Mouse (Mus musculus) heart, adult 11 months (tissue): ENCODE measurements around the gene 3110082I17Rik.
A peak's percentile ranks its signal among the peaks of the same experiment; 100 is the strongest.

ENCODE experiments used
- DNase-seq: peaks from one replicate; pipeline ENCODE4 v3.0.0; 2022

3110082I17Rik gene

DNA sequence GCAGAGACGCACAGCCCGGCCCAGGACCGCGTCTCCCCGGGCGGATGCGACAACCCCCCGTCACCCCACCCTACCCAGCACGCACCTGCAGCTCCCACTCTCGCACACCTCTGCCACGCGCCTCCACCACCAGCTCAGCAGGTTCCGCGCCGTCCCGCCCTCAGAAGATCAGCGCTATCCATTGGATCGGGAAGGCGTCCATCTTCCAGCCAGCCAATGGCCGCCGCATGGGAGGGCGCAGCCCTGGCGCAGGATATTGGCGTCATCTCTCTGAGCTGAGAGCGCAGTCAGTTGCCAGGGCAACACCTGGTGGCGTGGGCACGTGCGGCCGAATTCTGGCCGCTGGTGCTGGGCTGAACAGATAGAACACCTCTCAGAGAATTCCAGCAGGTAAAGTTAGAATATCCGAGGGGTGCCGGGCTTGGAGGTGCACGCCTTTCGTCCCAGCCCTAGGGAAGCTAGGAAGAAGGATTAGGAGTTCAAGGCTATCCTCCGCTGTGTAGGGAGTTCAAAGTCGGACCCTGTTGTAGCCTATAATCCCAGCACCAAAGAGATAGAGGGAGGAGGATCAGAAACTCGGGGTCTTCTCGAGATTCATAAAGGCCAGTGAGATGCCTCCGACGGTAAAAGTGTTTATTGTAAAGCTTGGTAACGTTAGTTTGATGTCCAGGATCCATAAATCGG lies at the start of gene 3110082I17Rik:
Gene 3110082I17Rik, minus strand, starts transcription at position 144 of the 684 bp plus-strand sequence.
- DNase-seq, result peak; percentile 100

- no peak for DNase-seq
These were observed 45.9 kb upstream of the 3110082I17Rik start for GRCm38 (mm10) chr5:139506207-139506606.

GRCm38 (mm10) chr5:139505073-139505606 lies 44.8 kb upstream of the 3110082I17Rik start:
- peak; percentile 97 for DNase-seq

DNA sequence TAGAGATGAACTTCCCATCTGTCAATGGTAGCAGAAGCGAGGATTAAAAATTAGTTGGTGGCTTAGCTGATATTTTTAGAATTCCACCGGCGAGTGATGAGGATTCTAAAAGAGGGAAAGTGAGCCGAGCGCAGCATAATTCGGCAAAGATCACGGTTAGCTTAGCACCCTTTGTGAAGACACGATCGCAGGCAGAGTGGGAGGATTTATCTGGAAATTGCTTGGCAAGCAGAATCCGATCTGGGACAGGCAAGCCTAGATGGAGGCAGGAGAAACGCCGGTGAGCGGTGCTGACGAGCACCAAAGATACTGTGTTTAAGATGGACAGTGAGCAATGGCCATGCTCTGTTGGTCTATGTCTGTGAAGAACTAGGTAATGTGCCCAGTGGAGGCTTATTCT lies 42.0 kb upstream of the 3110082I17Rik start:
- DNase-seq, result no peak

DNA sequence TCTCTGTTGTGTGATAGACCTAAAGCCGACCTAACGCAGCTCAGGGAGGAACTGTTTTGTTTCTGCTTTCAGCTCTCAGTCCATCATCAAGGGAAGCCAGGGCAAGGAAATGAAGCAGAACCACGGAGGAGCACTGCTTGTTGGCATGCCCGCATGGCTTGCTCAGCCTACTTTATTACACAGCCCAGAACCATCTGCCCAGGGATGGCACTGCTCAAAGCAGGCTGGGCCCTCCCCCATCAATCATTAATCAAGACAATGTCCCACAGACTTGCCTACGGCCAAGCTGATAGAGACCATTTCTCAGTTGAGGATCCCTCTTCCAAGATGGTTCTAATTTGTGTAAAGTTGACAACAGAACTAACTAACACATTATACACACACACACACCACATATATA lies 38.5 kb upstream of the 3110082I17Rik start:
- no peak for DNase-seq

- DNase-seq, result no peak
These were observed 36.6 kb upstream of the 3110082I17Rik start for GRCm38 (mm10) chr5:139496939-139497338.

DNA sequence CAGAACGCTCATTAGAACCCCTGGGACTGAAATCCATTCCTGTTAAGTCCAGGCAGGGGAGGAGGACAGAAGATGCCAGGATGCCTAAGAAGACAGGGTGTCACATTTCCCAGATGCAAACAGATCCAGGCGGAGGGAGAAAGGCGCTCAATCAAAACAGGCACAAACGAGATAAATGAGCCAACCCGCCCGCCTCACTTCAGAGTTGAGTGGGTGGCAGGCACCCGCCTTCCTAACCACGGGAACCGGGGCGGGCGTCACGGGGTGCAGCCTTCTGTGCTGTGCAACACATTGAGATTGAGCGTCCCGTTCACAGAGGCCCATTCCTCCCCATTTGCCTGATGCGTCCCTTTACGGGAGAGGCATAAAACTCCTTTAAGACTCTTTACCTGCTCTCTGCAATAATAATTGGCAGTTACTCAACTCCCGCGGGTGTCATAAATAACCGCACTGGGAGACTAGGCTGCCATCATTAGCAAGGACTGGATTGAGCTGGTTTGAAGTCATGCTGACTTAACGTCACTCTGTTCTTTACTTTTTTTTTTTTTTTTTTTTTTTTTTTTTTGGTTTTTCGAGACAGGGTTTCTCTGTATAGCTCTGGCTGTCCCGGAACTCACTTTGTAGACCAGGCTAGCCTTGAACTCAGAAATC lies 34.8 kb upstream of the 3110082I17Rik start:
- no peak for DNase-seq

DNA sequence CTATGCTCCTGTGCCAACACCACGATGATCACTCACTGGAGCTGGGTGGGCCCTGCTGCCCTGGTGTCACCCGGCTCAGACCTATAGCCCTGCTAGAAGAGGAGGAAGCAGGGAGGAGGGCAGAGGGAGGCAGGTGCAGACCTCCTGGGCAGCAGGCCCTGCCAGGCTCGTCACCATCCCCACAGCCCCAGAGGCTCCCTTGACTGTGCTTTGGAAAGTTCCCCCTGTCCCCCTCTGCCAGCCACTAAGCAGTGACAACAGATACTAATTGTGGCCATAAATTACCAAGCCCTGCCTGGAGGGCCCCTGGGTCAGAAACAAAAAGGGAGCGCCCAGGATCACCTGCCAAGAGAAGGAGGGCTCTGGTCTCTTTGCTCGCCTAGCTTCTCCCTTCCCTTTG lies 33.4 kb upstream of the 3110082I17Rik start:
- DNase-seq, result no peak

DNA sequence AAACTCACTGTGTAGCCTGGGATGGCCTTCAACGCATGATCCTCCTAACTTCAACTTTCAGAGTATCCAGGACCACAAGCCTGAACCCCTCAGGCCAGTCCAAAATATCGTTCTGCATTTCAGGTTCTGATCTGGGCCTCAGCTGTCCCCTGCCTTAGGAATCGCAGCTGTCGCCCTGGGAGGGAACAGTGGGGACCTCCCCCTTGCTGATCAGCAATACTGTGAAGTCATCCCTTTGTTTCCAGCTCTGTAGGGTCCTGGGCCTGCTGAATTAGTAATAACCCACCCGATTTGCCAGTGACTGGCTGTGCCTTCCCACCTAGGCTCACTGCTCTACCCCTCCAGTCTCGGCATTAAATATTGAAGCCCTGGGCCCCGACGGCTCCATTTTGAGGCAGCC lies 31.0 kb upstream of the 3110082I17Rik start:
- DNase-seq, result no peak

DNA sequence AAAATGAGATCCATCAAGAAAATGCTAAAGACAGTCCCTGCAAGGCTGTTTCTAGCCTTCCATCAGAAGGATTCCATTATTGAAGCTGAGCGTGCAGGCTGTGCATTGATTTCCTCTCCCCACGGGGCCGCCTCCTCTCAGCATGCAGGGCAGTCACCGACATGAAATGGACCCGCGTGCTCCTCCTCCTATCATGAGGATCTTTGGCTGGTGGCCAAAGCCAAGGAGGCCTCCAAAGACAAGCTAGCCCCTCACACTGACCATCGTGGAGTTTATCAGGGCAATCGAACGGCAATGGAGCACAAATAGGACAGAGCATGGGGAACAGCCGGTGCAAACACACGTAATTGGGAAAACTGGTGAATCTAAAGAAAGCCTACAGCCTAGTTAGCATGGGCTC lies 29.8 kb upstream of the 3110082I17Rik start:
- no peak for DNase-seq

DNA sequence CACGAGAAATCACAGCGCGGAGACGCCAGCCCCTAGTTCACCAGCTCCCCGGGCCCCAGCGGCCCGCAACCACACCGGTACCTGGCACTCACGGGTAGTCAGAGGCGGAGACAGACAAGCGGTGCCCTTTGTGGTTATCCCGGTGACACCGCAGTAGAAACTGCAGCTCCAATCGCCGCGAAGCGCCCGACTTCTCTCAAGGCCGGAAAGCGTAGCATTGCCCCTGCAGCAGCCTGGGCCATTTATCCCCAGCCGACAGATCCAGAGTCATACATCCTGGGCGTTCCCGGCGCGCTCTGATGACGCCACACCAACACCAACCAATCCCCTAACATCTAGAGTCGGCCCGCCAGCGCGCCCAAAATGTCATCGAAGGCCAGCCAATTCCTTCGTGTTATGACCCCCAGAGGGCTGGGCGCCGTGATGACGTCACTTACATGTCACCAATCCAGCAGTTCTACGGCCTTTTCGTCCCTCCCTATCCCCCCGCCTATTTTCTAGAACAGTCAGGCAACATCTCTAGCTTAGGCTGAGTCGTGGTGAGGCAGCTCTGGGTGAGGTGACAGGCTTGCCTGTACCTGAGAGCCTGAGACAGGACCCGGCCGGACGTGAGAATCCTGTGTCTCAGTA lies 24.0 kb upstream of the 3110082I17Rik start, which contains the start of gene Zfand2a:
Gene Zfand2a, minus strand, starts transcription at position 365 of the 630 bp plus-strand sequence.
- peak; percentile 100 for DNase-seq

- DNase-seq, result no peak
These were observed 23.0 kb upstream of the 3110082I17Rik start for GRCm38 (mm10) chr5:139483171-139483848.

- no peak for DNase-seq
These were observed 20.1 kb upstream of the 3110082I17Rik start for GRCm38 (mm10) chr5:139480406-139480805.

DNA sequence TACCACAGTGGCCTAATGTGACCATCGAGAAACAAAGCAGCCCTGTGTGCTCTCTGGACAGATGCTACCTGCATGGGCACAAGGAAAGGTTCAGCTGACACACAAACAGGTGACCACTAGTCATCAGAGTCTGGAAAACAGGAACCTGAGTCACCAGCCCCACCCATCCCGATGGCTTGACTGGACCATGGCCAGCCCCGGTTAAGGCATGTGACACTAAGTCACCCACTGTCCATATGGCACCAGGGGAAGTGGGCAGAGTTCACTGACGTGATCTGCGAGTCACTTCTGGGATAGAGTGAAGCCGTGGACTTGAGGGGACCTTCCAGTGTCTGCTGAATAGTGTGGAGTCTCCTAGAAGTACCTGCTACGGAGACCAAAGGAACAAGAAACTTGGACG lies 18.8 kb upstream of the 3110082I17Rik start:
- DNase-seq, result peak; percentile 94

DNA sequence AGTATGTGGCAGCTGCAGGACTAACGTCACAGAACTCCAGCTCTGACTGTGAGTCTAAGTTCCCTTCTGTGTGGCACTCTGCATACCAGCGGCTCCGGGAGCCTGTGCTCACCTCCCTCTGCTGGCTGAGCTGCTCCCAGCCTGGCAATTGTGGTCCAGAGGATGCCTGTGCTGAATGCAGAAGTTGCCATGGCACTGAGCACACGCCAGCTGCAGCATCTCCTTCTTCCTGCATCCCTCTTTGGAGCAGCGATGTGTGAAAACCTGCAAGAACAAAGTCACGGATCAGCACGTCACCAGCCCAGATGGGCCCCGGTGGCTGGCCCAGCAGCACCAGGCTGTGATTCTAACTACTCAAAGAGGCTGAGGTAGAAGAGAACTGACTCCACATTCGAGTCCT lies 14.4 kb upstream of the 3110082I17Rik start:
- no peak for DNase-seq

DNA sequence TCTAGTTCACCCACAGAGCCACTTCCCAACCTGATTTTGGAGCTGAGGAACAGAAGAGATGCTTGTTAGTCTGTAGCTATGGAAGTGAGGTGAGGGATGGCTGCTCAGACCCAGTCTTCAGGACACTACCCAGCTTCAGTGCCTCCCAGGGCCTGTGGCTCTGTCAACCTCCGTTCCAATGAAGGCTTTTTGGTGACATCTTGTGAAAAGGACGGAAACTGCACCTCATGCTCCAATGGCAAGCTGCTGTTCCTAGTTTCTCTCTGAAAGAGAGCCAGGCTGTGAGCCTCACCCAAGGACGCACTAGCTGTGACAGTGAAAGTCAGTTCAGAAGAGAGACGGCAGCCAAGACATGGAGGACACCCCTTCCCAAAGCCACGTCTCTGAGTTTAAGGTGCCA lies 7.7 kb upstream of the 3110082I17Rik start:
- no peak for DNase-seq

- DNase-seq, result no peak
These were observed 6.5 kb upstream of the 3110082I17Rik start for GRCm38 (mm10) chr5:139466801-139467200.

DNA sequence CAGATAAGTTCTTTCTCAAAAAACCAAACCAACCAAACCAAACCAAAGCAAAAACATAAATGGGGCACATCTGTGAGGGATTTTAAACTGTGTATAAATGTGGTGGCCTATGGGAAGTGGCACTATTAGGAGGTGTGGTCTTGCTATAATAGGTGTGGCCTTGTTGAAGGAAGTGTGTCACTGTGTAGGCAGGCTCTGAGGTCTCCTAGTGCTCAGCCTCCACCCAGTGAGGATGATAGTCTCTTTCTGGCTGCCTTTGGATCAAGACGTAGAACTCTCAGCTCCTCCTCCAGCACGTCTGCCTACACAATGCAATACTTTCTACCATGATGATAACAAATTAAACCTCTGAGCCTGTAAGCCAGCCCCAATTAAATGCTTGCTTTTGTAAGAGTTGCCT lies 6.0 kb upstream of the 3110082I17Rik start:
- no peak for DNase-seq

- no peak for DNase-seq
These were observed 4.5 kb upstream of the 3110082I17Rik start for GRCm38 (mm10) chr5:139464874-139465273.

DNA sequence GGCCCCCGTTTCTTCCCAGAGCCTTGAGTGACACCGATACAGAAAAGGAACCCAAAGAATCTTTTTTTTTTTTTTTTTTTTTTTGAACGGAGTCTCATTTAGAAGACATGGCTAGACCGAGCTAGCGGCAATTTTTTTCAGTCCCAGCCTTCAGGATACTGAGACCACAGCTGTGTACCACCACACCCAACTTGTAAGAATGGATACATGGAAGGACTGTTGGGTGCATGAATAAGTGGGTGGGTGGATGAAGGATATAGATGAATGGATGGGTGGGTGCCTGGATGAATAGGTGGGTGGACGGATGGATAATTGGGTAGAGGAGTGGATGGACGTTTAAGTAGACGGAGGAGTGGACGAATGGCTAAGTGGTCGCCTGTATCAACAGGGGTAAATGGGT lies 389 bp downstream of the 3110082I17Rik start:
- DNase-seq, result no peak

DNA sequence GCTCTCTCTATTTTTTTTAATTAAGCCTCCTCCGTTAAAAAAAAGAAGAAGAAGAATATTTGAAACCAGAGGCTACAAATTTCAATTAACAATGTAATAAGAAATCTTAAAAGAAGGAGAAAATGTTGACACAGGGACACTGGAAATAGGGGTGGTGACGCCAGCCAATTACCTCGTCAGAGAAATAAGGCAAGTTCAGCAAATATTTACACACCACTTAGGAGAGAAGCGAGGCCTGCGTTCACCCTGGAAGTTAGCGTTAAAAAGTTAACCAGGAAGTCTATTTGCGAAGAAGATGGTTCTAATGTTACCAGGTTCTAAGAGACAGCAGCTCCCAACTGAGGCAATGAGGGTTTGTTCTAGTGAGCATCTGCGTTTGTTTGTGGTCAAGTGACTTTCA lies 3.1 kb downstream of the 3110082I17Rik start:
- DNase-seq, result no peak

GRCm38 (mm10) chr5:139455166-139455565 lies 5.2 kb downstream of the 3110082I17Rik start:
- DNase-seq, result peak; percentile 91

GRCm38 (mm10) chr5:139453031-139453430 lies 7.3 kb downstream of the 3110082I17Rik start:
- DNase-seq, result peak; percentile 95
